Mouse (Mus musculus) hindbrain, embryonic 14.5 days (tissue): ENCODE results near the gene Patj. TPM values are rescaled to one million over a fixed set of nuclear protein-coding genes. Genes with fewer than 3 reads are reported as not detected.
"Not testable (repeated sequence)": the region's sequence is repeated elsewhere in the genome, so short reads cannot be mapped to it uniquely, and the experiment has no call there.

Source experiments
- ATAC-seq: fragments of 200-750 bp; cut with Nextera tagmentation; 2 replicates; pipeline ENCODE4 v1.8.0; 2017; ENCODE audit warnings: moderate number of reproducible peaks, mild to moderate bottlenecking, moderate TSS enrichment, moderate library complexity; ENCODE audit not compliant: low FRiP score
- DNase-seq: peaks from one replicate; pipeline ENCODE4 v3.0.0-alpha.2; 2015; ENCODE audit warnings: low spot score
- H3K27ac ChIP-seq: fragments of 300-500 bp; sonication (generic); 2 replicates; pipeline ENCODE4 v1.5.1; 2014; ENCODE audit warnings: mild to moderate bottlenecking, moderate library complexity
- H3K27me3 ChIP-seq: fragments of 300-500 bp; sonication (generic); 2 replicates; pipeline ENCODE4 v1.6.1; 2014; ENCODE audit warnings: mild to moderate bottlenecking, low read length, mixed read lengths; ENCODE audit not compliant: control insufficient read depth, insufficient read depth
- H3K36me3 ChIP-seq: fragments of 300-500 bp; sonication (generic); replicated peaks from 2 replicates; pipeline ENCODE4 v1.6.1; 2014; ENCODE audit not compliant: control insufficient read depth, insufficient read depth
- H3K4me1 ChIP-seq: fragments of 300-500 bp; sonication (generic); replicated peaks from 2 replicates; pipeline ENCODE4 v1.6.1; 2014; ENCODE audit warnings: antibody characterized with exemption, low read length, mixed read lengths; ENCODE audit not compliant: control insufficient read depth, insufficient read depth
- H3K4me2 ChIP-seq: fragments of 300-500 bp; sonication (generic); replicated peaks from 2 replicates; pipeline ENCODE4 v1.6.1; 2014; ENCODE audit warnings: mild to moderate bottlenecking, moderate library complexity
- H3K4me3 ChIP-seq: fragments of 300-500 bp; sonication (generic); replicated peaks from 2 replicates; pipeline ENCODE4 v1.5.1; 2014; ENCODE audit warnings: mild to moderate bottlenecking, low read length
- H3K9ac ChIP-seq: fragments of 300-500 bp; sonication (generic); 2 replicates; pipeline ENCODE4 v1.6.1; 2014
- H3K9me3 ChIP-seq: fragments of 300-500 bp; sonication (generic); 2 replicates; pipeline ENCODE4 v1.6.1; 2016; ENCODE audit warnings: low read length; ENCODE audit not compliant: control insufficient read depth
- WGBS: fragments of 180-500 bp; shearing (Covaris S2); extraction: QIAGEN DNeasy Blood & Tissue Kit; methylation state at CpG from one replicate; pipeline ENCODE4 v1.1.7; 2014; 5-methylcytosine and 5-hydroxymethylcytosine counted together
- polyA plus RNA-seq: library from polyadenylated mRNA; unstranded; fragments of >200 nt; fragmentation: Nextera tagmentation; extraction: Ambion mirVana; gene quantifications from 2 replicates; pipeline ENCODE4 v1.2.1, GENCODE M21; 2014

The Patj gene
- polyA plus RNA-seq, 1 experiment from 2014 or later: 8.0 TPM

- H3K4me1 ChIP-seq: no peaks in the 10 kb centered on the region
- H3K36me3 ChIP-seq: peaks cover 3% of the 10 kb centered on the region; the same call in 1 of the 2 replicates
- H3K27ac ChIP-seq: no peak overlapping the region
- H3K4me2 ChIP-seq: 0 out of 2 replicates have a peak overlapping the region, but pooled peaks have one; percentile 29
- no peak overlapping the region for H3K4me3 ChIP-seq
- peak; percentile 72; the same call in 1 of the 2 replicates for ATAC-seq
- H3K27me3 ChIP-seq: no peaks in the 10 kb centered on the region
- H3K9me3 ChIP-seq: no peaks in the 10 kb centered on the region
- no peak overlapping the region for H3K9ac ChIP-seq
- 33% methylated on average over 12 of the region's 12 CpGs for WGBS
- peak; percentile 87 for DNase-seq
Observed at GRCm38 (mm10) chr4:98702201-98702894, 306.8 kb downstream of the Patj start.

- Histone ChIP-seq H3K36me3 (peaks cover 3% of the 10 kb centered on the region; the same call in 1 of the 2 replicates), H3K4me3 (no peak overlapping the region), H3K4me1 (no peaks in the 10 kb centered on the region), H3K27me3 (no peaks in the 10 kb centered on the region), H3K9ac (no peak overlapping the region), H3K27ac (no peak overlapping the region), H3K4me2 (no peak overlapping the region), H3K9me3 (no peaks in the 10 kb centered on the region)
- WGBS: 91% methylated on average over 8 of the region's 8 CpGs
- ATAC-seq: no peak
- no peak for DNase-seq
Observed at GRCm38 (mm10) chr4:98710891-98711290, 315.3 kb downstream of the Patj start.

GRCm38 (mm10) chr4:98717735-98718546 lies 322.4 kb downstream of the Patj start:
- H3K36me3 ChIP-seq: no peaks in the 10 kb centered on the region
- H3K9me3 ChIP-seq: no peaks in the 10 kb centered on the region
- H3K4me3 ChIP-seq: no peak overlapping the region
- H3K9ac ChIP-seq: no peak overlapping the region
- no peaks in the 10 kb centered on the region for H3K27me3 ChIP-seq
- DNase-seq (peak; percentile 48), ATAC-seq (peak; percentile 73; the same call in 1 of the 2 replicates)
- H3K4me1 ChIP-seq: no peaks in the 10 kb centered on the region
- peak overlapping the region; percentile 62 for H3K27ac ChIP-seq
- no peak overlapping the region; the same call in 1 of the 2 replicates for H3K4me2 ChIP-seq
- 76% methylated on average over 17 of the region's 17 CpGs for WGBS

DNA sequence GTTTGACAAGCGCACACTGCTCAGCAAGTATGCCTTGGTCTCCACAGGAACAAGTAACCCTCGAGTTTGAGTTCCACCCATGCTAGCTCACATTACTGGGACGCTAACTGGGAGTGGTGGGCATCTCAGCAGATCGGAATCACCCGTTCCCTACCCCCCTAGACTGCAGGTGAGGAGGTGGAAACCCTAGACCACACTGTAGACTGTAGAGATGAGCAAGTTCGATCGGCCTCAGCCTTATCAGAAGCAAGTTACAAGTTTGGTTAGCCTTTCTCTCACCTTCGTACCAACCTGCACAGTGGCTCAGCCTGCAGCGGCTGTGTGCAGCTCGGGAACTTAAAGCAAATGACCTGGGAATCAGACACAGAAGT lies 322.9 kb downstream of the Patj start:
- Histone ChIP-seq H3K4me3 (no peak overlapping the region), H3K27me3 (no peaks in the 10 kb centered on the region), H3K36me3 (no peaks in the 10 kb centered on the region), H3K4me1 (no peaks in the 10 kb centered on the region), H3K9me3 (no peaks in the 10 kb centered on the region), H3K4me2 (no peak overlapping the region), H3K27ac (no peak overlapping the region; the same call in 1 of the 2 replicates), H3K9ac (no peak overlapping the region)
- 83% methylated on average over 10 of the region's 10 CpGs for WGBS
- ATAC-seq: no peak
- no peak for DNase-seq

GRCm38 (mm10) chr4:98722454-98722853 lies 326.9 kb downstream of the Patj start:
- no peak overlapping the region for H3K4me2 ChIP-seq
- no peaks in the 10 kb centered on the region for H3K9me3 ChIP-seq
- H3K36me3 ChIP-seq: no peaks in the 10 kb centered on the region
- ATAC-seq (peak; percentile 29; the same call in 1 of the 2 replicates), DNase-seq (peak; percentile 74)
- peaks cover 17% of the 10 kb centered on the region for H3K27me3 ChIP-seq
- no peak overlapping the region for H3K9ac ChIP-seq
- H3K4me1 ChIP-seq: peaks cover 10% of the 10 kb centered on the region; the same call in 1 of the 2 replicates
- no peak overlapping the region for H3K4me3 ChIP-seq
- WGBS: 13% methylated on average over 8 of the region's 8 CpGs
- no peak overlapping the region for H3K27ac ChIP-seq

- H3K36me3 ChIP-seq, H3K27ac ChIP-seq, DNase-seq, H3K4me2 ChIP-seq, H3K9me3 ChIP-seq, H3K9ac ChIP-seq, ATAC-seq, H3K4me3 ChIP-seq: not testable (repeated sequence)
- WGBS: 86% methylated on average over 1 of the region's 1 CpGs
- Histone ChIP-seq H3K4me1 (peaks cover 17% of the 10 kb centered on the region; the same call in 1 of the 2 replicates), H3K27me3 (peaks cover 34% of the 10 kb centered on the region)
Observed at GRCm38 (mm10) chr4:98724682-98725081, 329.1 kb downstream of the Patj start.

DNA sequence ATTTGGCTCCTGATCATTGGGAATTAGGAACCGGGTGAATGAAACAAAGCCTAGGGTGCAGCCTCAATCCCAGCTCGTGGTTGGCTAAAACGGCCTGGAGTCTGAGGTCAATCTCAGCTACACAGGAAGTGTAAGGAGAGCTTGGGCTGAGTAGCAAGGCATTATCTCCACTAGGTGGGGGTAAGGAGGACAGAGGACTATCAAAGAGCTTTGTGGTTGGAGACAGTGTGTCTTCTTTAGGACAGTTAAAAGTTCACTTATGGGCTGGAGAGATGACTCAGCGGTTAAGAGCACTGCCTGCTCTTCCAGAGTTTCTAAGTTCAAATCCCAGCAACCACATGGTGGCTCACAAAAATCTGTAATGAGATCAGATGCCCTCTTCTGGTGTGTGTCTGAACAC lies 329.9 kb downstream of the Patj start:
- no peaks in the 10 kb centered on the region for H3K9me3 ChIP-seq
- H3K27ac ChIP-seq: no peak overlapping the region
- H3K9ac ChIP-seq: no peak overlapping the region
- ATAC-seq: no peak
- 36% methylated on average over 4 of the region's 4 CpGs for WGBS
- peaks cover 17% of the 10 kb centered on the region; the same call in 1 of the 2 replicates for H3K4me1 ChIP-seq
- DNase-seq: no peak
- no peaks in the 10 kb centered on the region for H3K36me3 ChIP-seq
- peaks cover 34% of the 10 kb centered on the region for H3K27me3 ChIP-seq
- H3K4me2 ChIP-seq: no peak overlapping the region
- no peak overlapping the region for H3K4me3 ChIP-seq

DNA sequence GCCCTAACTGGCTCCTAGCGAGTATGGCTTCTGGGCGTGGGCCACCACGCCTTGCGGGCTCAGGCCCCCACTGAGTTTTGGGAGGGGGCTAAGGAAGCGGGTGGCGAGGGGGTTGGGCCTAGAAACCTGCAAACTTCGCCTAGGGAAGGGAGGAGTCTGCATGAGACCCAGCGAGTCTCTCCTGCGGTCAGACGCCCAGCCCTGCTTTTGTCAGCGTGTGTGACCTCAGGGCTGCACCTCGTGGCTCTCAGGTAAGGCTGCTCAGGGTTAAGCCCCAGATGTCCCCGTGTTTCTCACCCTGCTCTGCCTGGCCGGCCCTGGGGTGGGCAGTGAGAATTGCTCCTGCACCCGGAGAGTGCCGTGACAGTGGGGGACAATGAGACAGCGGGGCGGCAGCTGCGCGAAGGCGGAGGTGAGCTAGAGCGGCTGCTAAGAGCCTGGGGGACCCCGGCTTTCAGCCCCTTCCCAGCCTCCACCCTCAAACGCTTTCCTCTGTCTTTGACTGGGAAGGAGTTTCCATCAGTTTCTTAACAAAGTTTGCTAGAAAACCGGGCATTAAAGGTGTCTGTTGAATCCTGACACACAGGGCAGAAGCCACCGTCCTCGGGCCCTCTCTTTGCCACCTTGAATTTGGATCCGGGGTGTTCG lies 331.1 kb downstream of the Patj start, which contains the start of gene L1td1:
TSS of gene L1td1 (plus strand) at position 145 of the 648 bp plus-strand sequence.
- no peaks in the 10 kb centered on the region for H3K36me3 ChIP-seq
- peak within 1 kb of the TSS; percentile 27 for H3K4me3 ChIP-seq
- H3K27ac ChIP-seq: no peak within 1 kb of the TSS
- DNase-seq (no peak), ATAC-seq (no peak)
- H3K27me3 ChIP-seq: peaks cover 34% of the 10 kb centered on the region
- WGBS: 3% methylated on average over 29 of the region's 29 CpGs
- peak within 1 kb of the TSS; percentile 36 for H3K9ac ChIP-seq
- H3K4me1 ChIP-seq: peaks cover 17% of the 10 kb centered on the region; the same call in 1 of the 2 replicates
- H3K9me3 ChIP-seq: no peaks in the 10 kb centered on the region
- peak within 1 kb of the TSS; percentile 53 for H3K4me2 ChIP-seq
